18 mouse cellular contexts compared by ENCODE assay signal in the genomic region with DNA sequence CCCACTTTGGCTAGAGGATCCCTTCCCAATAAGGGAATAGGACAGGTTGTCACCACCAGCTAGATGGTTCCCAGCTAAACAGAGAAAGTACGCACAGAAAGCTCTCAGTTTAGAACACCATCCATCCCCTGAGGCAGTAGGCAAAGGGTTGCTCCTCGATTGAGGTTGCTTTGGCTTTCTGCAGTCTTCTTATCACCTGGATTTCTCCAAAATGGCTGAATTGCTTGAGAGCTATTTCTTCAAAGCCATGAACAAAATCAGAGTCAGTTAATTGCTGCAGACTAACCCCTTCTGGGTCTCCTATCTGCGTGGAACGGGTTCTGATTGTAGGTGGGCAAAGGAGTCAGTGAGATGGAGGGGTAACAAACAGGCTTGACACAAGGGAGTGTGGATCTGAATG.
"Had no signal": no experiment of that assay in that cellular context is flagged by ENCODE, and none has a peak within 500 bp of the region (broad histone marks: within the 10 kb centered on the region; RNA-seq: fewer than 3 reads in every experiment).

No protein-coding gene starts in this region.

- H3K4me2 ChIP-seq: lung, embryonic 14.5 days; neural tube, embryonic 13.5 days; neural tube, embryonic 15.5 days; stomach, embryonic 15.5 days had no signal

- H3K9me3 ChIP-seq: midbrain, embryonic 10.5 days; neural tube, embryonic 15.5 days; stomach, embryonic 15.5 days had no signal

- H3K27me3 ChIP-seq: neural tube, embryonic 13.5 days; neural tube, embryonic 15.5 days; stomach, embryonic 15.5 days had no signal

- H3K27ac ChIP-seq: midbrain, embryonic 10.5 days; neural tube, embryonic 13.5 days; neural tube, embryonic 15.5 days; stomach, embryonic 15.5 days; stomach, postnatal 0 days had no signal

- H3K9ac ChIP-seq: lung, embryonic 14.5 days; neural tube, embryonic 13.5 days; neural tube, embryonic 15.5 days; stomach, embryonic 15.5 days had no signal

- DNase-seq: lung, adult 18-20 months; lung, embryonic 14.5 days; lung, postnatal 10 days; lung, postnatal 4 days; midbrain, embryonic 14.5 days; retina, postnatal 1 day; right cerebral cortex, adult 18-20 months; right cerebral cortex, postnatal 14 days; thymus, adult 2 months; thymus, postnatal 25 days; thymus, postnatal 4 days had no signal

- H3K4me3 ChIP-seq: midbrain, embryonic 10.5 days; myocyte; neural tube, embryonic 13.5 days; neural tube, embryonic 15.5 days; stomach, embryonic 15.5 days had no signal

- H3K36me3 ChIP-seq: midbrain, embryonic 10.5 days; neural tube, embryonic 13.5 days; neural tube, embryonic 15.5 days; stomach, embryonic 15.5 days had no signal

- H3K4me1 ChIP-seq: midbrain, embryonic 10.5 days; neural tube, embryonic 13.5 days; neural tube, embryonic 15.5 days; stomach, embryonic 15.5 days had no signal

- ATAC-seq: midbrain, embryonic 16.5 days had no signal
